Mouse (Mus musculus): ENCODE results near the gene Ankrd52. TPM values are rescaled to one million over a fixed set of nuclear protein-coding genes. Genes with fewer than 3 reads are reported as not detected.
"Not testable (repeated sequence)": the region's sequence is repeated elsewhere in the genome, so short reads cannot be mapped to it uniquely, and the experiment has no call there.

The Ankrd52 gene
- 6.8 and 10.3 TPM in 2 replicates for polyA plus RNA-seq (2014; fragmentation: Nextera tagmentation; extraction: Ambion mirVana)

DNA sequence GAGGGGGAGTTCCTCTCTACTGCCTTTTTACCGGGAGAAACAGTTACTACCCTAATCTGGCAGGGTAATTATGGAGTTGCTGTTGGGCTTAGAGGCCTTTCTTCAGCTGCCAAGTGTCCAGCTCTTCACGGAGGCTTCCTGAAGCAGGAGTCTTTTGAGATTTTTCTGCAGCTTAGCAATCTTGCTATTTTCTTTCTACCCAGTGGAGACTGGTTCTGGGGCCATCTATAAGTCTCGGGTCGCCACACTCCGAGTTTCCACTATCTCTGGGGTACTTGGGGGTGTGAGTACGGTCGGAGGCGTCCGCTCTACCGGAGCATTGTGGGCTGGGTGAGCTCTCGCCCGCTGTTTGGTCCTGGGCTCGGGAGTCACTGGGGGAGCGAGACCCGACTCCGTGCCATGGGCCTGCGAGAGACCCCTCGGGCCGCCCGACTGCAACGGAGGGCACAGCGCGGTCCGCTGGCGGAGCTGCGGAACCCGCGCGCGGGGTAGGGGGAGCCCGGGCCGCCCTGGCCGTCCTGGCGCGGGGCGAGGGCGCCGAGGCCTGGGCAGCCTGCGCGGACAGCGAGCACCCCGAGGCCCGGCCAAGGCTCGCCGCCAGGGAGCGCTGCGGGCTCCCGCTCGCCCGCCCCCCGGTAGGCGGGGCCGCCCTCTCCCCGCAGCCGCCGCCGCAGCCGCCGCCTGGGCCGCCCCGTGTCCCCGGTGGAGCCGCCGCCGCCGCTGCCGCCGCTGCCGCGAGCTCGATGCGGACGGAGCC is at the start of gene Ankrd52:
Gene Ankrd52, plus strand, starts transcription at position 661 of the 757 bp plus-strand sequence.
- WGBS = under 1% methylated on average over 51 of the region's 73 CpGs
- Histone ChIP-seq H3K9ac (ENCODE audit: low read length) (peak within 1 kb of the TSS; percentile 99), H3K27ac (ENCODE audit: low read depth, low read length) (peak within 1 kb of the TSS; percentile 94), H3K4me3 (ENCODE audit: low read depth, low read length) (peak within 1 kb of the TSS; percentile 99), H3K4me2 (ENCODE audit: low read length) (peak within 1 kb of the TSS; percentile 61), H3K27me3 (replicated peaks; ENCODE audit: control insufficient read depth, insufficient read depth, low read length) (no peaks in the 10 kb centered on the region), H3K36me3 (ENCODE audit: control insufficient read depth, insufficient read depth, low read length) (peaks cover 32% of the 10 kb centered on the region), H3K4me1 (ENCODE audit: control insufficient read depth, insufficient read depth, low read length) (peaks cover 11% of the 10 kb centered on the region), H3K9me3 (replicated peaks; ENCODE audit: control insufficient read depth, low read length) (no peaks in the 10 kb centered on the region)
- DNase-seq (ENCODE audit: low spot score) (peak; percentile 84), ATAC-seq (peak; percentile 92)

DNA sequence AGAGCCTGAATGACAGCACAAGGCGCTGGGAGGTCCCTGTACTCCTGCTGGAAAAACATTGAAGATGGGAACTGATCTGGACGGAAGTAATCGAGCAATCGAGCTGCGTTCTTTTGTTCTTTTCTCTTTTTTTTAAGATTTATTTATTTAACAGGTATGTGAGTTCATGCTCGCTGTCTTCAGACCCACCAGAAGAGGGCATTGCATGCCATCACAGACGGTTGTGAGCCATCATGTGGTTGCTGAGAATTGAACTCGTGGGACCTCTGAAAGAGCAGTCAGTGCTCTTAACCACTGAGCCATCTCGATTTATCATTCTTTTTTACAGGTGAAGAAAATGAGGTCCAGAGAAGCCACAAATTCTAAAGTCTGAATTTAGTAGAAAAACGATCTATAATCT is 49.3 kb upstream of the Ankrd52 start:
- no peaks in the 10 kb centered on the region for H3K9me3 ChIP-seq (replicated peaks; ENCODE audit: control insufficient read depth, low read length)
- H3K36me3 ChIP-seq (ENCODE audit: control insufficient read depth, insufficient read depth, low read length) = peaks cover 42% of the 10 kb centered on the region
- H3K4me2 ChIP-seq (ENCODE audit: low read length) = no peak overlapping the region
- H3K27me3 ChIP-seq (replicated peaks; ENCODE audit: control insufficient read depth, insufficient read depth, low read length) = no peaks in the 10 kb centered on the region
- ATAC-seq (no peak), DNase-seq (ENCODE audit: low spot score) (no peak)
- peaks cover 12% of the 10 kb centered on the region for H3K4me1 ChIP-seq (ENCODE audit: control insufficient read depth, insufficient read depth, low read length)
- H3K27ac ChIP-seq (ENCODE audit: low read depth, low read length) = no peak overlapping the region
- WGBS = 87% methylated on average over 10 of the region's 10 CpGs
- no peak overlapping the region for H3K4me3 ChIP-seq (ENCODE audit: low read depth, low read length)
- no peak overlapping the region for H3K9ac ChIP-seq (ENCODE audit: low read length)

DNA sequence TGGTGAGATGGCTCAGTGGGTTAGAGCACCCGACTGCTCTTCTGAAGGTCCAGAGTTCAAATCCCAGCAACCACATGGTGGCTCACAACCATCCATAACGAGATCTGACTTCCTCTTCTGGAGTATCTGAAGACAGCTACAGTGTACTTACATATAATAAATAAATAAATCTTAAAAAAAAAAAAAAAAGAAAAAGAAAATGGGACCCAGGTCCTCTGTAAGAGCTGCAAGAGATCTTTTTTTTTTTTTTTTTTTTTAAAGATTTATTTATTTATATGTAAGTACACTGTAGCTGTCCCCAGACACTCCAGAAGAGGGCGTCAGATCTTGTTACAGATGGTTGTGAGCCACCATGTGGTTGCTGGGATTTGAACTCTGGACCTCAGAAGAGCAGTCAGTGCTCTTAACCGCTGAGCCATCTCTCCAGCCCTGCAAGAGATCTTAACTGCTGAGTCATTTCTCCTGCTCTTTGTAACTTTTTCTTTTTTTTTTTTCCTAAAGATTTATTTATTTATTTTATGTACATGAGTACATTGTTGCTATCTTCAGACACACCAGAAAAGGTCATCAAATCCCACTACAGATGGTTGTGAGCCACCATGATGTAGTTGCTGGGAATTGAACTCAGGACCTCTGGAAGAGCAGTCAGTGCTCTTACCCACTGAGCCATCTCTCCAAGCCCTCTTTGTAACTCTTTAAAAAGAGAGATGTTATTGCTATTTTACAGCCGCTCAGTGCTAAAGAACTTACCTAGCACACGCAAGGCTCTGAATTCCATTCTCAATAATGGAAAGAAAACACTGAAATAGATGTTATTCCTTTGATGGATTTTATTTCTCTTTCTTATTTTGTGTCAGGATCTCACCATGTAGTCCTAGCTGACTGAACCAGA is 44.3 kb upstream of the Ankrd52 start:
- ATAC-seq; H3K9me3 ChIP-seq (replicated peaks; ENCODE audit: control insufficient read depth, low read length); H3K4me3 ChIP-seq (ENCODE audit: low read depth, low read length); H3K4me1 ChIP-seq (ENCODE audit: control insufficient read depth, insufficient read depth, low read length); H3K27me3 ChIP-seq (replicated peaks; ENCODE audit: control insufficient read depth, insufficient read depth, low read length); H3K4me2 ChIP-seq (ENCODE audit: low read length); H3K27ac ChIP-seq (ENCODE audit: low read depth, low read length); H3K9ac ChIP-seq (ENCODE audit: low read length); DNase-seq (ENCODE audit: low spot score): not testable (repeated sequence)
- WGBS = 82% methylated on average over 5 of the region's 6 CpGs
- H3K36me3 ChIP-seq (ENCODE audit: control insufficient read depth, insufficient read depth, low read length) = peaks cover 17% of the 10 kb centered on the region

DNA sequence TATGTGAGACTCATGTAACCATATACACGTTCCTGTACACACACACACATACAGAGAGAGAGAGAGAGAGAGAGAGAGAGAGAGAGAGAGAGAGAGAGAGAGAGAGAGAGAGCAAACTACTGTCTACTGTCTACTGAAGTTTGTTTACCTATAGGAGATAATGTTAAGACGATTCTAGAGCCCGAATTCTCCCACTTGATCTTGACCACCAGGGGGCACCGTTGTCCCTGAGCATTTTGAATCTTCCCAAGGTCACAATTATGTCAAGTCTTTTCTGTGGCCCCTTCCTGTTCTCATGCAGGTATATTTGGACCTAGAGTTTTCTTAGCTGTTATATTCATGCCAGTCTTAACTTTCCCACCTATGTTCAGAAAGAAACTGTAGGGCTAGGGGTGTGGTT is 41.3 kb upstream of the Ankrd52 start:
- Histone ChIP-seq H3K27me3 (replicated peaks; ENCODE audit: control insufficient read depth, insufficient read depth, low read length) (no peaks in the 10 kb centered on the region), H3K36me3 (ENCODE audit: control insufficient read depth, insufficient read depth, low read length) (peaks cover 5% of the 10 kb centered on the region), H3K4me2 (ENCODE audit: low read length) (no peak overlapping the region), H3K27ac (ENCODE audit: low read depth, low read length) (no peak overlapping the region), H3K4me1 (ENCODE audit: control insufficient read depth, insufficient read depth, low read length) (peaks cover 10% of the 10 kb centered on the region), H3K9ac (ENCODE audit: low read length) (no peak overlapping the region), H3K4me3 (ENCODE audit: low read depth, low read length) (no peak overlapping the region), H3K9me3 (replicated peaks; ENCODE audit: control insufficient read depth, low read length) (no peaks in the 10 kb centered on the region)
- 0% methylated on average over 4 of the region's 4 CpGs for WGBS
- ATAC-seq (no peak), DNase-seq (ENCODE audit: low spot score) (peak; percentile 78)

DNA sequence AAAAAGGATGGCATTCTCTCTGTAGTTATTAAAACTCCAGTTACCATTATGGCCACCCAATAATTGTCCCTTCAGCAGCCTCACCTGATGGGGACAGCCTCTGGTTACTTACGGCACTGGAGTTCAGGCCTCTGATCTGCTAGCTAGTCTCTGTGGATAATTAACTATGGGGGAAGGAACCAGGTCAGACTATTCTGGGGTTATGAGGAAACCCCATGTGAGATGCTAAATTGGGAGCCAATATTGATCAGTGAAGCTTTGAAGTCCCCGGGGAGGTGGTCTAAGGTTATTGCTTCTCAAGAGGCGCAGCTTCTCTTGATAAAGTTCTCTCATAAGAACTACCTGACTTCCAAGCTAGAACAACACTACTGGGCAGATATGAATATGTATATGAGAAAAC is 40.7 kb upstream of the Ankrd52 start:
- no peak for DNase-seq (ENCODE audit: low spot score)
- no peak for ATAC-seq
- no peaks in the 10 kb centered on the region for H3K27me3 ChIP-seq (replicated peaks; ENCODE audit: control insufficient read depth, insufficient read depth, low read length)
- WGBS = 95% methylated on average over 3 of the region's 3 CpGs
- no peak overlapping the region for H3K4me3 ChIP-seq (ENCODE audit: low read depth, low read length)
- peaks cover 5% of the 10 kb centered on the region for H3K36me3 ChIP-seq (ENCODE audit: control insufficient read depth, insufficient read depth, low read length)
- H3K4me1 ChIP-seq (ENCODE audit: control insufficient read depth, insufficient read depth, low read length) = peaks cover 10% of the 10 kb centered on the region
- H3K9me3 ChIP-seq (replicated peaks; ENCODE audit: control insufficient read depth, low read length) = no peaks in the 10 kb centered on the region
- H3K9ac ChIP-seq (ENCODE audit: low read length) = no peak overlapping the region
- H3K4me2 ChIP-seq (ENCODE audit: low read length) = no peak overlapping the region
- no peak overlapping the region for H3K27ac ChIP-seq (ENCODE audit: low read depth, low read length)

DNA sequence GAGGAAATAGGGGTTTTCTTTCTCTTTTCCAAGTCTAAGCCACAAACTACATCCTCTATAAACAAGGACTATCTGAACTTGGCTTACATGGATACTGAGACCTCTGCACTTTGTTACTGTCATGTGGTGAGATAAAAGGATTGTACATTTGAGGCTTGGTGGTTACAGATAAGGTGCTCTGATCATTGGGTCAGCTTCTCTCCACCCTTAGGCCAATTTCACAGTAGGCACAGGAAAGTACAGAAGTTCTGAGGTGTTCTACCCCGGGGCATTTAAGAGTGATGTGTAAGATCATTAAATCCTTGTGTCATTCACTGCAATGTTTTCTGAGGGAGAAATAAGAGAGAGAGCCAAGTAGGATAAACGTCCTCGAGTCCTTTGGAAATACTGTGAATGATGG is 40.3 kb upstream of the Ankrd52 start:
- Histone ChIP-seq H3K9me3 (replicated peaks; ENCODE audit: control insufficient read depth, low read length) (no peaks in the 10 kb centered on the region), H3K4me1 (ENCODE audit: control insufficient read depth, insufficient read depth, low read length) (peaks cover 10% of the 10 kb centered on the region), H3K9ac (ENCODE audit: low read length) (no peak overlapping the region), H3K27ac (ENCODE audit: low read depth, low read length) (no peak overlapping the region), H3K27me3 (replicated peaks; ENCODE audit: control insufficient read depth, insufficient read depth, low read length) (no peaks in the 10 kb centered on the region), H3K4me3 (ENCODE audit: low read depth, low read length) (peak overlapping the region; percentile 61; the same call in 1 of the 2 replicates), H3K36me3 (ENCODE audit: control insufficient read depth, insufficient read depth, low read length) (peaks cover 5% of the 10 kb centered on the region), H3K4me2 (ENCODE audit: low read length) (peak overlapping the region; percentile 84; the same call in 1 of the 2 replicates)
- WGBS = 92% methylated on average over 3 of the region's 3 CpGs
- DNase-seq (ENCODE audit: low spot score) (no peak), ATAC-seq (no peak)

DNA sequence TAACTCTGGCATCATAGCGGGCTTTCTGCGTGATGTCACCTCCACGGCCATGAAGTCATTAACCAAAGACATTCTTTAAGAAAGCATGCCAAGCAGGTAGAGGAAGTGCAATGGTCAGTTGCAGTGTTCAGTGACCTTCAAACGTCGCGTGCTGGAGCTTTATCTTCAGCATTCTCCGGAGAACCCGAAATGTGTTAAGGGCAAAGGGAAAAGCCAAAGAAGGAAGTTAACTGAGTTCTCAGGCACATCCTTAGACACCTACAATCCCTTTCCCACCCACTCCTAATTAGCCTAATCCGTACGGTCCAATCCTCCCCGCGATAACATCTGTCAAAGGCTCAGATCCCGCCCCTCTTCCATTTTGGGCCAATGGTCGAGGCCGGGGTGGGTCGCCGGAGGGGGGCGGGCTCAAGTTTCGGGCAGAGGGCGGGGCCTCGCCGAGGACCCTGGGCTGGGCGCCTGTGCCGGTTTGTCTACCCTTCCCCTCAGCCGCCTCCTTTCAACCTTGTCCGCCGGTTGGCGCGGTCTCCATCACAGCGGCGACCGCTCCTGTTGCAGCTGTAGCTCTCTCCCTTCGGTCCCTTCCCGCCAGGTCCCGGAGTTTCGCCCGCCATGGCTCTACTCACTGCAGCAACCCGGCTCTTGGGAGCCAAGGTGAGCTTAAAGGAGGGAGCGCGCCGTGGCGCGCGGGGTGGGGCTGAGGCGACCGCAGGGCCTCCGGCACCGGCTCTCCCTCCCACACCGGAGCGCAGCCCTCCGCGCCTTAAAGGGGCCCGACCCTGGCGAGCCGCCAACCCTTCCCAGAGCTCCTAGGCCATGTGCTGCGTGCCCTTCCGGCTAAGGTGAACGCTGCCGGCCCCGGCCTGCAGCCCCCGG is 39.4 kb upstream of the Ankrd52 start, which contains the start of gene Cs:
Gene Cs, plus strand, starts transcription at position 429 of the 876 bp plus-strand sequence.
- Histone ChIP-seq H3K4me2 (ENCODE audit: low read length) (peak within 1 kb of the TSS; percentile 84), H3K36me3 (ENCODE audit: control insufficient read depth, insufficient read depth, low read length) (peaks cover 5% of the 10 kb centered on the region), H3K9me3 (replicated peaks; ENCODE audit: control insufficient read depth, low read length) (no peaks in the 10 kb centered on the region), H3K27ac (ENCODE audit: low read depth, low read length) (peak within 1 kb of the TSS; percentile 84), H3K9ac (ENCODE audit: low read length) (peak within 1 kb of the TSS; percentile 91), H3K4me1 (ENCODE audit: control insufficient read depth, insufficient read depth, low read length) (peaks cover 10% of the 10 kb centered on the region), H3K4me3 (ENCODE audit: low read depth, low read length) (peak within 1 kb of the TSS; percentile 61), H3K27me3 (replicated peaks; ENCODE audit: control insufficient read depth, insufficient read depth, low read length) (no peaks in the 10 kb centered on the region)
- under 1% methylated on average over 60 of the region's 61 CpGs for WGBS
- ATAC-seq (peak; percentile 98), DNase-seq (ENCODE audit: low spot score) (peak; percentile 99)

DNA sequence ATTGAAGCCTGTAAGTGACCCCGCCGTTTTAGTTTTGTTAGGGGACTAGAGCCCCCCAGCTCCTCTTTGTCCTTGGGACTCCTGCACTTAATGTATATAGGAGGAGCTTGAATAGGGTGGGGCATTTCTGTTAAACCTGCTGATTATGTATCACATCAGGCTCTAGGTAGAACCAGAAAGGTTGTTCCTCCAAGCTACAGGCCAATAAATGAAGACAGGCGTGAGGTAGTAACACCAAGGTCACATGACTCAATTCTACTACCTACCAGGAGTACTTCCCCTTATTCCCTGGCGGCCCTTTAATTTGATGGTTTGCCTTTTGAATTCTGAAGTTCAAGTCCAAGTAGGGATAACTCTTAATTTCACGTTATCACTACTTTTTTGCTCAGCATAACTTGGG is 38.5 kb upstream of the Ankrd52 start:
- H3K27ac ChIP-seq (ENCODE audit: low read depth, low read length) = no peak overlapping the region; the same call in 1 of the 2 replicates

More for the DNA sequence above, 38.5 kb upstream of the Ankrd52 start:
- DNase-seq (ENCODE audit: low spot score) (no peak), ATAC-seq (no peak)
- Histone ChIP-seq H3K9ac (ENCODE audit: low read length) (peak overlapping the region; percentile 91), H3K4me3 (ENCODE audit: low read depth, low read length) (peak overlapping the region; percentile 61), H3K36me3 (ENCODE audit: control insufficient read depth, insufficient read depth, low read length) (peaks cover 5% of the 10 kb centered on the region), H3K4me2 (ENCODE audit: low read length) (peak overlapping the region; percentile 84), H3K27me3 (replicated peaks; ENCODE audit: control insufficient read depth, insufficient read depth, low read length) (no peaks in the 10 kb centered on the region), H3K4me1 (ENCODE audit: control insufficient read depth, insufficient read depth, low read length) (peaks cover 10% of the 10 kb centered on the region), H3K9me3 (replicated peaks; ENCODE audit: control insufficient read depth, low read length) (no peaks in the 10 kb centered on the region)
- WGBS = 27% methylated on average over 5 of the region's 5 CpGs
